Mouse (Mus musculus) liver, adult 10 weeks (tissue): ENCODE measurements around the gene Taf11. TPM values are rescaled to one million over a fixed set of nuclear protein-coding genes. Genes with fewer than 3 reads are reported as not detected.

Source experiments
- polyA plus RNA-seq: library from polyadenylated mRNA; stranded (reverse); fragments of 350-450 nt; fragmentation: Illumina TruSeq; extraction: RNeasy Lipid Tissue Mini Kit (QIAGEN cat#74804); gene quantifications from one replicate; pipeline ENCODE4 v1.2.3, GENCODE M21; 2014; ENCODE audit warnings: low read depth, low replicate concordance

Taf11 gene
- 11.7 TPM for polyA plus RNA-seq

DNA sequence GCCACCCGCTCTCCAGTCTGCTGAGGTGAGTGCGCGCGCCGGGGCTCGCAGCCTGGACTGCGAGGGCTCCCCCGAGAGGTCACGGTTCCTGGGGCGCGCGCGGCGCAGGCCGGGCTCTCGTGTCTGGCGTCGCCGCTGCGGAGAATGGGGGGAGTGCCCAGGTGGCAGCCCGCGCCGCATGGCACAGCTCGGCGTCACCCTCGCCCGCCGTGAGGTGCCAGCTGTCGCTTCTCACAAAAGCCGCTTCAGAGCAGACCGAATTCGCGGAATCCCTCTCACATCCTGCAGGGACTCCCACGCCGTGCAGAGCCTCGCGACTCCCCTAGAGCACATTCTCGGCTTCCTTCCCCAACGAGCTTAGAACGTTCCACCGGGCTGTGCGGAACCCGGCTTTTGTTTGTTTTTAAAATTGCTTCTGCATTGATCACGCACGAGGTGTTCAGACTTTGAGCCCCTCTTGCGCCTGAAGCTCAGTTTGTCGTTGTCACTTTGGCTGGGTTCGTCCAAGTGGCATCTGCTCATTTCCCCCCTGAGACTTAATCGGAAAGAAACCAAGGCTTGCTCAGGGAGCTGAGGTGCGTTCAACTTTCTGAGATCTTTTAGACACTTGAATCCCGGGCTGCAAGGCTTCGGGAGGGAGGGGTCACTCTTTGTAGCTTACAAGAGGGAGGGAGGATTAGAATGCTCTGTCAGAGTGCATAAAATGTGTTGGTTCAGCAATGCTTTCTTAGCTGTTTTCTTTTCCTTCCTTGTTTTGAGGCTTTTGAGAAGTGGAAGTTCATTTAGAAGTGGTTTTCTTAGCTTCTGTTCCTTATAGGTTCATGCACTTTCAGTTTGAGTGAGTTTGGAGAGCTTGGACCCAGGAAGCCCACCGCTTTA lies at the start of gene Taf11:
Gene Taf11 (minus strand): TSS at position 223 of the 879 bp plus-strand sequence.

DNA sequence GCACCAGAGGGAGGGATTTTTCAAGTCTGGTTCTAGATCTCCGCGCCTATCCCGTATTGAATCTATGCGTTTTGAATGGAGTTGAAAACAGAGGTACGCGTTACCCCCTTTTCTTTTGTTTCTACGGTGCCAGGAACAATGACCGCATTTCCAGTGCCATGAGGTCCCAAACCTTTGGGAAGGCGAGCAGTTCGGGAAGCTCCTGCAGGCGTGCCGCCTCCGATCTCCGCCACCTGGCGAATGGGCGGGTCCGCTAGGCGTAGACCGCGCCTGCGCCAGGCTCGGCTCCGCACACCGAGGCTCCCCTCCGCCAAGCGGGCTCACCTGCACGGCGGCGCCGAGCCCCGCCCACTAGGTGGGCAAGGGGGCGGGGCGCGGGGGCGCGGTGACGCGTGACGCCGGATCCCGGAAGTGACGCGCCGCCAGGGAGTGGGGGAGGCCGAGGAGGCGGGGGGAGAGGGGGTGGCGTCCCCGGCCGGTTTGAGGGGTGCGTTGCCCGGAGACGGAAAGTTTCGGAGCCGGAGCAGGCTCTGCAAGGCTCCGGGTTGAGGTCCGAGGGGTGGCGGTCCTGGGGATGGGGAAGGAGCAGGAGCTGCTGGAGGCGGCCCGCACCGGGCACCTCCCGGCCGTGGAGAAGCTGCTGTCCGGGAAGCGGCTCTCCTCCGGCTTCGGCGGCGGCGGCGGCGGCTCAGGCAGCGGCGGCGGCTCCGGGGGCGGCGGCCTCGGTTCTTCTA lies 589 bp downstream of the Taf11 start, which contains the start of gene Anks1:
Gene Anks1 (plus strand): TSS at position 419 of the 734 bp plus-strand sequence.

GRCm38 (mm10) chr17:27856265-27856797 lies 53.3 kb downstream of the Taf11 start, which contains the start of gene Uhrf1bp1:
Gene Uhrf1bp1, plus strand, starts transcription at chr17:27856441.

Other genes starting within 250 kb of the Taf11 start
- gene Spdef, start 180.9 kb downstream of the Taf11 start, polyA plus RNA-seq = not detected
- gene D17Wsu92e, start 89.2 kb downstream of the Taf11 start, polyA plus RNA-seq = 95.8 TPM
- gene Snrpc, start 71.7 kb downstream of the Taf11 start, polyA plus RNA-seq = 23.3 TPM
- 2.6 TPM for gene Uhrf1bp1, start 53.4 kb downstream of the Taf11 start, polyA plus RNA-seq
- 0.87 TPM for gene Anks1, start 538 bp downstream of the Taf11 start, polyA plus RNA-seq
- gene Tcp11, start 170.8 kb upstream of the Taf11 start, polyA plus RNA-seq = not detected
- not detected for gene Scube3, start 232.3 kb upstream of the Taf11 start, polyA plus RNA-seq